Mouse (Mus musculus) retina, postnatal 1 day (tissue): Measurements from ENCODE around the gene Gm20388.
A peak's percentile ranks its signal among the peaks of the same experiment; 100 is the strongest.
"Not testable (repeated sequence)": the region's sequence is repeated elsewhere in the genome, so short reads cannot be mapped to it uniquely, and the experiment has no call there.

Experiments
- DNase-seq: peaks from one replicate; pipeline ENCODE4 v3.0.0-alpha.2; 2012

Gene Gm20388

DNA sequence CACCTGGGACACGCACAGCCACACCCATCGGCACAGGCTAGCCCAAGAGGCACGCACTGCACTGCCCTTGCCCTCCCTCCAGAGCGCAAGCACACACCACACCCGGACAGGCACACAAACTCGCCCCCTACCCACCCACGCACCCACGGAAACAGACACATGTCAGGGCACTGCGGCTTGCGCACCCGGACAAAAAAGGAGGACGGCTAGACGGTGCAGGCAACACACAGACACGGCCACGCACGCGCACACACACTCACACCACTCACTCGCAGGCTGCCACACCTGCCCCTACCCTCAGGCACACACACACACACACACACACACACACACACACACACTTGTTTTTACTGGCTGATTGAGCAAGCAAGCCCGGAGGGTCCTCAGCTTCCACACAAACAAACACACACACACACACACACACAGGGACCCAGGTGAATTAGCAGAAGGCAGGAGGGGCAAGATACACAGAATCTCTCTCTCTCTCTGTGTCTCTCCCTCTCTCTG lies 3690.1 kb downstream of the Gm20388 start:
- not testable (repeated sequence) for DNase-seq

- DNase-seq = not testable (repeated sequence)
Observed at GRCm38 (mm10) chr8:123601457-123601856, 3690.8 kb downstream of the Gm20388 start.

DNA sequence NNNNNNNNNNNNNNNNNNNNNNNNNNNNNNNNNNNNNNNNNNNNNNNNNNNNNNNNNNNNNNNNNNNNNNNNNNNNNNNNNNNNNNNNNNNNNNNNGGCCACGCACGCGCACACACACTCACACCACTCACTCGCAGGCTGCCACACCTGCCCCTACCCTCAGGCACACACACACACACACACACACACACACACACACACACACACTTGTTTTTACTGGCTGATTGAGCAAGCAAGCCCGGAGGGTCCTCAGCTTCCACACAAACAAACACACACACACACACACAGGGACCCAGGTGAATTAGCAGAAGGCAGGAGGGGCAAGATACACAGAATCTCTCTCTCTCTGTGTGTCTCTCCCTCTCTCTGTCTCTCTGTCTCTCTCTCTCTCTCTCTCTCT lies 3702.0 kb downstream of the Gm20388 start:
- not testable (repeated sequence) for DNase-seq

GRCm38 (mm10) chr8:123623523-123623922 lies 3712.9 kb downstream of the Gm20388 start:
- not testable (repeated sequence) for DNase-seq

DNA sequence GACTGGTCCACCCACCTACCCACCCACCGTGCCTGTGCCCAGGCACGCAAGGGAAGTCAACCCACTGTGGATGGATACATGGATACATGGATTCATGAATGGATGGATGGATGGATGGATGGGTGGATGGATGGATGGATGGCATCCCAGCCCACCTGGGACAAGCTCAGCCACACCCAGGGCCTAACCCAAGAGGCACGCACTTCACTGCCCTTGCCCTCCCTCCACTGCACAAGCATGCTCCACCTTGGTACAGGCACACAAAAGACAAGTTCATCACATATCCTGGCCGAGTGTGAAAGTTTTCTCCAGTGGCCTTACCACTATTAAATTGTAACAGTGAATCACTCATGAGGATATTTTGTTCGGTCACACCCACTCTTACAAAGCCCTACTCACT lies 3713.6 kb downstream of the Gm20388 start:
- no peak for DNase-seq

DNA sequence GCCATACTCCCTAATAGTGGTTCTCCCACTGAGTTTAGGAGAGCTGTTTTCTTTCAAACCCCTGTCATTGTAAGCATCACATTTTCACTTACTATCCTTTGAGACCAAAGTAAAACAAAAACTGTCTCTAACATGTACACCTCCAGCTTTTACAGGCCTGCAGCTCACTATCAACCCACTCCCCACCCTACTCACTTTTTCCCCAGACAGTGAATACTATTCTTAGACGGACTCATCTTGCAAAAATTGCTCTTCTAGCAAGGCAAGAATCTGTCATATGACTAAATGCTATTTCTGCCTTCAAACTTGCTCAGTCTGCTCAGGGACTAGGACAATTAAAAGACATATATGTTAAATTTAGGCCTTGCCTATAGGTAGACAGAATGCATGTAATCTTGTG lies 3714.1 kb downstream of the Gm20388 start:
- DNase-seq = no peak

- DNase-seq = no peak
Observed at GRCm38 (mm10) chr8:123625717-123626116, 3715.1 kb downstream of the Gm20388 start.

GRCm38 (mm10) chr8:123627410-123628147 lies 3716.9 kb downstream of the Gm20388 start:
- DNase-seq = no peak

- peak; percentile 78 for DNase-seq
Observed at GRCm38 (mm10) chr8:123628253-123628967, 3717.8 kb downstream of the Gm20388 start.

- peak; percentile 87 for DNase-seq
Observed at GRCm38 (mm10) chr8:123628968-123629755, 3718.5 kb downstream of the Gm20388 start.

- DNase-seq = no peak
Observed at GRCm38 (mm10) chr8:123630058-123630457, 3719.4 kb downstream of the Gm20388 start.

DNA sequence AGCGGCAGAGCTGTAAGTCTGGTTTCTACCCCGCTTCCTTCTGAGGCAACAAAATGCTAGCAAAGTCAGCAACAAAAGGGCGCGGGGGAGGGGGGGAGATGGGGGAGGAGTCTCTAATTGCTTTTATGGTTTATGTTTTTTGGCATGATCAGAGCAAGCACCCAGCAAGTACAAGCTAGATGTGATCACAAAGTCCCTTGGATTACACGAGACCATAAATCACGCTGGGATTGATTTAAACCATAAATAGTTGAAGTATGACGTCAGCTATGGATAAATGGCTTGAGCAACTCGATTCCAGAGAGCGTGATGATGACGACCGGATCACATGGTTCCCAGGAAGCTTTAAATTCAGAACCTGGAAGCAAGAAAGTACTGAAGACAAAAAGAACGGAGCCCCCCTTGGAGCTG lies 3720.2 kb downstream of the Gm20388 start:
- DNase-seq = peak; percentile 36

DNA sequence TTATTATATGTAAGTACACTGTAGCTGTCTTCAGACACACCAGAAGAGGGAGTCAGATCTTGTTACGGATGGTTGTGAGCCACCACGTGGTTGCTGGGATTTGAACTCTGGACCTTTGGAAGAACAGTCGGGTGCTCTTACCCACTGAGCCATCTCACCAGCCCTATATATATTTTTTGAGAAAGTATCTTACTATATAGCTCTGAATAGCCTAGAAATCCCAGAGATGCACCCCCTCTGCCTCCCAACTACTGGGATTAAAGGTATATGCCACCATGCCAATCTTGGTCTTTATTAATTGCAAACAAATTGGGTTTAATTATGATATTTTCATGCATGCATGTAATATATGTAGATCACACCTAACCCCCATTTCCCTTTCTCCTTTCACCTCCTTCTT lies 3721.1 kb downstream of the Gm20388 start:
- DNase-seq = not testable (repeated sequence)

DNA sequence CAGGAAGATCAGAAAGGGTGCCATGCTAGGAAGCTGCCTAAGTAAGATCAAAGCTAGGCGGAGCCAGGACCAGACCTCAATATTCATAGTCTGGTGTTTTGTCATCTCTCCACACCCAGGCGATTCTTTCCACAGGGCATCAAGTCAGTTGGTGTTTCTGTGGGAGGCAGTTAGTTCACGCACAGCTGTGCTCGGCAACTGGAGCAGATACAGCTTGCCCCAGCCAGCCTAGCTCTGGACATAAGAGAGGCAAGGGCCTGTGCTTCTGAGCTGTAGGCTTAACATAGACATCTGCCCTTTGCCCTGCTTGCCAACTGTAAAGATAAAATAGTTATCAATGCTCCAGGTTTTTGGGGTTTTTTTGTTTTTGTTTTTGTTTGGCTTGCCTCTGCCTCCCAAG lies 3721.6 kb downstream of the Gm20388 start:
- no peak for DNase-seq

GRCm38 (mm10) chr8:123633801-123634200 lies 3723.2 kb downstream of the Gm20388 start:
- no peak for DNase-seq

- DNase-seq = peak; percentile 54
Observed at GRCm38 (mm10) chr8:123634395-123635131, 3723.9 kb downstream of the Gm20388 start.

- no peak for DNase-seq
Observed at GRCm38 (mm10) chr8:123635671-123636070, 3725.0 kb downstream of the Gm20388 start.

DNA sequence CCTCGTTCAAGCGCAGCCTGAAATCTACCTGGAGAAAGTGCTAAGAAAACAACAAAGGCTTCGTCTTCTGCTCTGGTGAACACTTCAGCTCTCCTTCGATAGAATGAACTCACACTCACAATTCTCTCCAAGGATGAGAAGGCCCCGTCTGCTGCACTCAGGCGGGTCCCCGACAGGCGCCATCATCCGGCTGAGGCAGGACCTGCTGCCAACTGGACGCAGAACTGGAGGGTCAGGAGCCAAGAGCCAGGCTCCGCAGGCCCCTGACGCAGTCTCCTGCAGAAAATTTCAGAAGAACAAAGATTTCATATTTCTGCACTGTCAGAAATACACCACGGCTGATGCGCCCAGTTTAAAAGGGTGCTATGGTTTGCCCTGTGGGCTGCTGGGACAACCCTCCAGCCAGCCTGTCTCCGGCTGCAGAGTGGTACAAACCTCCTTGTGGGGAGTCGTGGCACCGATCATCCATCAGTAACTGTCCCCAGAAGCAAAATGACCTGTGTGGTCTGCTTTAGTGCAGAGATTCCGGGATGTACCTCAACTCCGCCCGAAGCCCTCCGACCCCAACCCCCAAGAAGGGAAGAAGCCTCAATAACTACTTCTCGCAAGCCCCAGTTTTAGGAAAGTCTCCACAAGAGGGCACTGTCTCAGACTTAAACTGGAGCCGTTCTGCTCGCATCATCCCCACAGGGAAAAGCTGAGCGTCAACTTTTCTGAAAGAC lies 3732.8 kb downstream of the Gm20388 start:
- peak; percentile 84 for DNase-seq

- no peak for DNase-seq
Observed at GRCm38 (mm10) chr8:123645229-123645628, 3734.6 kb downstream of the Gm20388 start.

- DNase-seq = no peak
Observed at GRCm38 (mm10) chr8:123648245-123649170, 3737.9 kb downstream of the Gm20388 start.

DNA sequence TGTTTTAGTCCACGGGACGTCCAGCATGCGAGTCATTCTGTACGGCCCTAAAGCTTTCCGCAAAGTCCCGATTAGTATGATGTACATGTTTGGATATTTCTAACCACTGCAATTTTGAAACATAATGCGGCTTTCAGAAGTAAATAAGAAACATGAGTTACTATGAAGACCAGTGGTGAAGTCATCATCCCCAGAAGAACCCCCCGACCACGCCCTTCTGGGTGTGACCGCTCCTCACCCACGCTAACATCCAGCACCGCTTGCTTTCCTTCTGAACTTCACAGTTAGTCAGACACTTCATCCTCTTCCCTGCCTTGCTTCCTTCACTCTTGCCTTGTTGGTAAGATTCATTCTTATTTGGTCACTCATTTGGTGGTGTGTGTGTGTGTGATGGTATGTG lies 3738.8 kb downstream of the Gm20388 start:
- no peak for DNase-seq
